Mouse (Mus musculus) 3134 (cell line): ENCODE results near the gene Tmem87b.
A peak's percentile ranks its signal among the peaks of the same experiment; 100 is the strongest.

ENCODE experiments used
- DNase-seq: peaks from one replicate; pipeline ENCODE4 v3.0.0-alpha.2; 2011; ENCODE audit warnings: low spot score; ENCODE audit not compliant: insufficient read length; ENCODE audit errors: extremely low read depth

Gene Tmem87b

GRCm38 (mm10) chr2:128817786-128818681, at the start of gene Tmem87b:
Tmem87b (plus strand) TSS chr2:128818118.
- DNase-seq = peak; percentile 95

- DNase-seq = no peak
Measured at GRCm38 (mm10) chr2:128768545-128769247, 49.2 kb upstream of the Tmem87b start.

- no peak for DNase-seq
Measured at GRCm38 (mm10) chr2:128770557-128770956, 47.4 kb upstream of the Tmem87b start.

GRCm38 (mm10) chr2:128771048-128771447, 46.9 kb upstream of the Tmem87b start:
- no peak for DNase-seq

GRCm38 (mm10) chr2:128771750-128772338, 46.1 kb upstream of the Tmem87b start:
- DNase-seq = no peak

- DNase-seq = no peak
Measured at GRCm38 (mm10) chr2:128782231-128782630, 35.7 kb upstream of the Tmem87b start.

GRCm38 (mm10) chr2:128783660-128784345, 34.1 kb upstream of the Tmem87b start:
- DNase-seq = no peak

- DNase-seq = no peak
Measured at GRCm38 (mm10) chr2:128784814-128785213, 33.1 kb upstream of the Tmem87b start.

GRCm38 (mm10) chr2:128786341-128786740, 31.6 kb upstream of the Tmem87b start:
- DNase-seq = no peak

- no peak for DNase-seq
Measured at GRCm38 (mm10) chr2:128786795-128787194, 31.1 kb upstream of the Tmem87b start.

GRCm38 (mm10) chr2:128787805-128788204, 30.1 kb upstream of the Tmem87b start:
- no peak for DNase-seq

GRCm38 (mm10) chr2:128790875-128791614, 26.9 kb upstream of the Tmem87b start:
- no peak for DNase-seq

GRCm38 (mm10) chr2:128793958-128794357, 24.0 kb upstream of the Tmem87b start:
- no peak for DNase-seq

GRCm38 (mm10) chr2:128796463-128796862, 21.5 kb upstream of the Tmem87b start:
- no peak for DNase-seq

GRCm38 (mm10) chr2:128803441-128803840, 14.5 kb upstream of the Tmem87b start:
- no peak for DNase-seq

GRCm38 (mm10) chr2:128805341-128805740, 12.6 kb upstream of the Tmem87b start:
- DNase-seq = no peak

- no peak for DNase-seq
Measured at GRCm38 (mm10) chr2:128806561-128806960, 11.4 kb upstream of the Tmem87b start.

GRCm38 (mm10) chr2:128812761-128813160, 5.2 kb upstream of the Tmem87b start:
- no peak for DNase-seq

GRCm38 (mm10) chr2:128816311-128816710, 1.6 kb upstream of the Tmem87b start:
- DNase-seq = no peak

GRCm38 (mm10) chr2:128816916-128817315, 1.0 kb upstream of the Tmem87b start:
- no peak for DNase-seq
